Mouse (Mus musculus): ENCODE data around the gene D430042O09Rik.

Gene D430042O09Rik

DNA sequence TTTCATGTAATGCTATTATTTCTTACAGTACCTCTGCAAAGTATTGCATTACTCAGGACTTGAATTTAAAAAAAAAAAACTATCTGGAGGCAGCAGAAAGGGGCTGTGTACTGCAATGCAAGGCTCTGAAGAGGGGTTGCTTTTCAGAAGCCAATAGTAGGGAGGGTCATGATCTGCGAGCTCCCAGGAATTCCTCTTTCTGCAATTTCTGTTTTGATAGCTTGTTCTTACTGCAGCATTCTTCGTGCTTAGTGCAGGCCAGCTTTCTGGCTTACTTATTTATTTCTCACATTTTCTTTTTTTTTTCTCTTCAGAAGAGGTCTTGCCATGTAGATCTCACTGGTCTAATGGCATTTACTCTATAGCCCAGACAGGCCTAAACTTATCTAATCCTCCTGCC, 32.8 kb downstream of the D430042O09Rik start:
- DNase-seq, result no peak

DNA sequence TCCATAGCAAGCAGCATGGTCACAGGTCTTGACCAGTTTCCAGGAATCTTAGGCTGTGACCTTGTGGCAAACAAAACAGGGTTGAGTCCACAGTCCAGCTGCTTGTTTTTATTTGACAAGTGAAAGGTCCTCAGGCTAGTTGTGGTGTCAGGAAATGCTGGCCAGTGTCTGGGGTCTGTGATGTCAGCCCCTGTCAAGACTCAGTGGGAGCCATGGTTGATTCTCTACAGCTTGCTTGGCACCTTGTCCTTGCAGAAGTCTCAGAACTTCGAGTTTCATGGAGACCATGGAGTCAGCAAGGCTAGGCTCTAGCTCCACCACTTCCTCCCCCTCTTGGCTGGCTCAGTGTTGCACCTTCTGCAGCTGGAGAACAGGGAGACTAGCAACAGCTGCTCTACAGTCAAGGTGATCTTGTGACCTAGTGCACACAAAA, 33.6 kb downstream of the D430042O09Rik start:
- peak; percentile 74 to 84 for DNase-seq

DNA sequence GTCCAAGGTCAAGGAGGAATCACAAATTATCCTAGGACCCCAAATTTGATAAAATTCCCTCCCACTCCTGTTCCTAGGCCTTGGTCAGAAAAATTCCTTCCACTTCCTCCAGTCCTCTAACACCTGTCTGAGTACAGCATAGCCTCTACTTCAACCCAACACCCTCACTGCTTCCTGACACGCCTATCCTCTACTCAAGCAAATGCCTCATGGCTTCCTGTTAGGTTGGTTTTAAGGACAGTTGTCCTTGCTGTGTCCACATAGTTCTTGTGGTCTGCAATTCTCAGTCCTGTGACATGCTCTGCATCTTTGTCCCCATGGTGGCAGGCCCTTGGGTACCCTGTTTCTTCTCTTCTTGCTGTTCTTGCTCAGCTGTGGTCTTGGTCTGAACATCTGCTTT, 37.1 kb downstream of the D430042O09Rik start:
- no peak for DNase-seq

- DNase-seq, result no peak
Observed at GRCm38 (mm10) chr7:125746621-125747315, 39.1 kb downstream of the D430042O09Rik start.

GRCm38 (mm10) chr7:125747316-125747690, 39.6 kb downstream of the D430042O09Rik start:
- peak in 1 of 2 experiments; percentile 39 for DNase-seq

- DNase-seq, result peak in 1 of 2 experiments; percentile 16
Observed at GRCm38 (mm10) chr7:125748186-125748585, 40.5 kb downstream of the D430042O09Rik start.

DNA sequence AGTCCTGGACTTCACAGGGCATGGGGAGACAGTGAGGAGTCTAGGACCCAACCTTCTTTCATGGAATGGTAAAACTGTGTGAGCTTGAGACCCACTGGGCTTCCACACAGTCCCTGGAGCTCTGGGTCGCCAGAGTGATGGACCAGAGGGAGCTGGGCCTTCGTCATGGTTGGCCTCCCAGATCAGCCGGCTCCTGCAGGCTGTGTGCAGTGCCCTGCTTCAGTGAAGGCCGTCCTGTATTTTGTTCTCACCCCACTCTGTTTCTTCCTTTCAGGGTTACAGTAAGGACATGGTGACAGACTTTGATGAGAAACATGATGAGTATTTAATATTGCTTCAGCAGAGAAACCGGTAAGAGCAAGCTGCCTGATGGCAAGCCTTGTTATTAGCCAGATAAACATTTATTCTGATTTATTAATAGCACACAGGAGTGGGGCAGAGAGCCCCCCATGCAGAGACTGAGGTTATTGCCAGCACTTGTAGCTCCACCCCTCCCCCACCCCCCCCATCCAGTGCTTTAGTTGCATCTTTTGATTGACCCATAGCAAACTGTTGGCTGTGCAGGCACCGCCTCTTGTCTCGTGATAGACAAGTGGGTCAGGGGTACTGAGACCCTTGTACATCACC, 45.1 kb downstream of the D430042O09Rik start:
- DNase-seq, result no peak

GRCm38 (mm10) chr7:125753326-125753715, 45.6 kb downstream of the D430042O09Rik start:
- no peak for DNase-seq

DNA sequence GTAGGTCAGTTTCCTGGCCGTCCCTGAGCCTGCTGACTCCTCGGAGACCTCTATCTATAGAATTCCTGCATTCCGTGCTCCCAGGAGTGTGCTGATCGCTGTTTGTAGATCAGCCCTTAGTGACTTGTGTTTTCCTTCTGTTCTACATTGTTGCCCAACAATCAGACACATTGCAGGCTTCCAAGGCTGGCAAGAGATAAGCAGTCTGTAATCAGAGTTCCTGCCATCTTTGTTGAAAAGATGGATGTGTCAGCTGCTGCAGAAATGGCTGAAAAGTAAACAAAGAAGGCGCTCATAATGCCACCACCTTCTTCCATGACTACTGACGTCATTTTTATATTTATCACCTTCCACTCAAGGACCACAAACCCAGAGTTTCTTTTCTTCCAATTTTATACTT, 49.1 kb downstream of the D430042O09Rik start:
- no peak for DNase-seq

- peak in 1 of 2 experiments; percentile 47 for DNase-seq
Observed at GRCm38 (mm10) chr7:125757896-125758623, 50.4 kb downstream of the D430042O09Rik start.

DNA sequence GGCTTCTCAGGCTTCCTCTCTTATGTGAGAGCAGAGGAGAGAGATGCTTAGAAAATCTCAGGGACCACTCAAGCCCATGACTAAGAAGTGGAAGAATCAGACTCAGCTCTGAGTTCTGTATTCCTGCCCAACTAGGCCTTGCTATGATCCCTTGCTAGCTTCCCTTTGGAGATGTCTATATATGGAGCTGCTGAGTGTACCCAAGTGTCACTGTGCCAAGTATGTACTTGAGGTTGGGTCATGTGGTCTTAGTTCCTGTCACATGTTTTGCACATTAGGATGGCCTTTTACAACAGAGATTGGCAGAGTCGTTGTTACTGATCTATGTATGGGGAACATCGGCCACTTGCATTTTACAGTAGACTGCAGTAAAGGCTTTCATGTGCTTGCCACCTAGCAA, 54.6 kb downstream of the D430042O09Rik start:
- DNase-seq, result no peak

GRCm38 (mm10) chr7:125762883-125763830, 55.5 kb downstream of the D430042O09Rik start:
- no peak for DNase-seq

GRCm38 (mm10) chr7:125764373-125764772, 56.7 kb downstream of the D430042O09Rik start:
- no peak for DNase-seq

DNA sequence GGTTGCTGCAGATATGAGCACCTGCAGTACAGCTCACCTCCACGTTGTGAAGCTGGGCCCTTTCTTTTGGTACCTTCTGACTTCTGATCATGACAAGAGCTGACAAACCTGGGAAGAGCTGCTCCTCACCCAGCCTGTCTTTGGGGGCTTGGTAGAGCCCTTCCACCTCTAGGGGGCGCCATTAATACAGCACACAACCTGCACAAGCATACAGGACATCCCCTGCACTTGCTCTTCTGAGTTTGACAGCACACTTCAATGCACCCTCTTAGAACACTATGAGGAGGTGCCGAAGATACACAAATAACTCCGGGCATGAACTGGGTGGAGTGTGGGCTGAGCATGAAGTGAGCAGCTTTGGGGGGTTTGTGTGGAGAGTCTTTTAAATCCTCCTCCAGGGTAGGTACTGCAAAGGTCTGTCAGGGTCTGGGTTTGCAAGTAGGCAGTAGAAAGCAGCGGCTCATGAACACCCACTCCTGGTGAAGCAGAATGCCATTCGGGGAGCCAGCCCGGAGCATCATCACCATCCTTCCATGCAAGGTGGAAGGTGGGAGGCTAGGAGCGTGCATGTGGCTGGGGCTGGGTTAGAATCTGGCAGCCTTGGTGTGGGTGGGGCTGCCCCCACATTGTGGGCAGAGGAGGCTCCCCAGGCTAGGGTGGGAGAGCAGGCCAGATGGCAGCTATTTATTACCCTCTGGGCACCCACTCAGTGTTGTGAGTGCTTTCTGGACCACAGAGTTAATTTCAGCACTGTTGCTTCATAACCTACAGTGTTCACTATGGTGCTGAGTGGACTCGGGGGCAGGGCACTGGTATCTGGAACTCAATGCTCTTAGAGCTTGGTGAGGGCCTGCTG, 59.5 kb downstream of the D430042O09Rik start:
- DNase-seq, result peak; percentile 34 to 65

DNA sequence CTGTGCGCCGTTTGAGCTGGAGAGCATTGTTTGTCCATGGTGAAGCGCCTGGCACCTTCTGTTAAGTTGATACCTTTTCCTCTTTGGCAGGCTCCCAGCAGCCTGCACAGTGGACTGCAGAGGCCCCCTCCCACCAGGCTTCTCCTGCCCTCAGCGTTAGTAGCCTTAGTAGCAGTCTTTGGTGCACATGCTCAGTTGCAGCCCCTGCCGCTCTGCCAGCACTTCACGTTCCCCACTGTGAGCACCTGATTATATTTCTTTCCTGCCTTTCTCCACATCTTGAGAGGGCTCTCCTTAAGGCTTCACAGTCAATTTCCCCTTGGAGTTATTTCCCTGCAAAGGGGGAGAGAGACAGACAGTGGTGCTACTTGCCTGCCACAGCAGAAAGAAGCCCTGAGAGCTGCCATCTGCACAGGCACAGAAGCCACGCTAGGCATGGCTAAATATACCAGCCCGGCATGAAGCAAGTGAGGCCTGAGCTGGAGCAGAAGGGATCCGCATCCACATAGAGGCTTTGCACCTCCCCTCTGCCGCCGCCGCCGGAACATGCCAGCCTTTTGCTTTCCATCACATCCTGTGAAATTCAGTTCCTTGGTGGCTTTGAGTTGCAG, 65.4 kb downstream of the D430042O09Rik start:
- no peak for DNase-seq

GRCm38 (mm10) chr7:125783206-125783605, 75.5 kb downstream of the D430042O09Rik start:
- peak in 1 of 2 experiments; percentile 58 for DNase-seq

DNA sequence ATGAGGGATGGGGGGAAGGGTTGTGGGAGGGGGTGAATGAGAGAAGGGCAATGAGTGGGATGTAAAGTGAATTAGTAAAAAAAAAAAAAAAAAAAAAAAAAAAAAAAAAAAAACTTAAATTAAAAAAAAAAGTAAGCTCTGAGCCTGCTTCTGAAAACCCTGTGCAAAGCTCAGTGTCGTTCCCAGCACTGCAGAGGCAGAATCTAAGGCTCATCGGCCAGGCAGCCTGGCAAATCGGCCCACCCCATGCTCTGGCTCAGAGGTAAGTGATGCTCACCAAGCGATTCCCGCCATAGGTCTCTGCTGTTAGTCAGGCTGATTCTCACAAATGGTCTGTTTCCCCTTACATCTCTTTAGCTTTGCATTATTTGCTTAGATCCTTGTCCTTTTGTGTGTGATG, 78.4 kb downstream of the D430042O09Rik start:
- no peak for DNase-seq

DNA sequence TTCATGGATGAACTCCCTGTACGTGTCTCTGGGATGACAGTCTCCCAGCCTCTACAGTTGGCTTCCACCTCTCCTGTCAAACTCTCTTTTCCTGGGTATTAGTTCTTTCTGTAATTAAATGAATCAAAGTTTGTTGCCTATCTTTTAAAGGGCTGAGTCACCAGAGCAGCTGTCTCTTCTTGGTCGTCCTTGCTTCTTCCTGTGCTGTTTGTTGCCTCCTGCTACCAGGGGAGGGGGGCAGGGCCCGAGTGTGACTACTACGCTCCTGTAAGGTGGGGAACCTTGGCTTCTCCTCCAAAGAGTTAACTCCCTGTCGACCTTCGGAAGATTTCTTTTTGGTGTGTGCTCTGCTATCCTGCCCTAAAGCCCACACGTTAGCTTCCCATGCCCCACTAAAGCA, 79.4 kb downstream of the D430042O09Rik start:
- no peak for DNase-seq

- DNase-seq, result no peak
Observed at GRCm38 (mm10) chr7:125790039-125790438, 82.4 kb downstream of the D430042O09Rik start.

GRCm38 (mm10) chr7:125806571-125806970, 98.9 kb downstream of the D430042O09Rik start:
- no peak for DNase-seq

- DNase-seq, result peak in 1 of 2 experiments; percentile 23
Observed at GRCm38 (mm10) chr7:125808210-125808609, 100.5 kb downstream of the D430042O09Rik start.

All from kidney, postnatal 36 days (tissue).